Mouse (Mus musculus) A20 (cell line): ENCODE data around the gene Wls.

Experiments used
- DNase-seq: peaks from one replicate; pipeline ENCODE4 v3.0.0-alpha.2; 2011; ENCODE audit warnings: low read depth, low spot score

Wls gene

GRCm38 (mm10) chr3:159917328-159918090 lies 78.0 kb downstream of the Wls start:
- no peak for DNase-seq
